Mouse (Mus musculus): Measurements from ENCODE around the gene Ndufa13. TPM values are rescaled to one million over a fixed set of nuclear protein-coding genes. Genes with fewer than 3 reads are reported as not detected.

Ndufa13 gene
- total RNA-seq, 1 experiment: 146 TPM

- H3K4me1 ChIP-seq (ENCODE audit: control insufficient read depth in 2 of 2, insufficient read depth in 2 of 2, low read length in 2 of 2, poor library complexity in 1 of 2): peaks cover 26 to 42% of the 10 kb centered on the region in 2 experiments
Measured at GRCm38 (mm10) chr8:69935431-69935830, 33.1 kb upstream of the Ndufa13 start.

GRCm38 (mm10) chr8:69934582-69934981 lies 32.2 kb upstream of the Ndufa13 start:
- no peak overlapping the region for H3K4me3 ChIP-seq (ENCODE audit: insufficient read depth in 1 of 2, low read depth in 1 of 2, low read length in 2 of 2, poor library complexity in 1 of 2, severe bottlenecking in 1 of 2)
- 0 out of 2 replicates have a peak overlapping the region, but pooled peaks have one; percentile 17 for H3K9ac ChIP-seq (ENCODE audit: insufficient read depth, low read depth, low read length, poor library complexity, severe bottlenecking)
- no peaks in the 10 kb centered on the region for H3K9me3 ChIP-seq (ENCODE audit: control insufficient read depth, insufficient read depth, low read depth, low read length)
- peak overlapping the region; percentile 83 for H3K27ac ChIP-seq (ENCODE audit: insufficient read depth, low read depth, low read length, poor library complexity, severe bottlenecking)
- no peak for DNase-seq (ENCODE audit: low read depth, low spot score)
- in situ Hi-C loops (cut with MboI; ENCODE audit: low sequenced_read_pairs in 2 of 2, unreplicated experiment in 2 of 2): no loop called here
- peaks cover 24 to 34% of the 10 kb centered on the region in 2 experiments for H3K4me1 ChIP-seq (ENCODE audit: control insufficient read depth in 2 of 2, insufficient read depth in 2 of 2, low read length in 2 of 2, poor library complexity in 1 of 2)
- H3K36me3 ChIP-seq (ENCODE audit: control insufficient read depth, insufficient read depth, low read length, poor library complexity, severe bottlenecking): peaks cover 24% of the 10 kb centered on the region
- TF ChIP-seq CHD2 (IDR thresholded peaks at IDR 0.05; ENCODE audit: low read depth, low read length) (no peak), ZNF384 (IDR thresholded peaks at IDR 0.05; ENCODE audit: low read depth, low read length) (no peak), HCFC1 (IDR thresholded peaks at IDR 0.05; ENCODE audit: borderline replicate concordance, insufficient read depth, low read length) (no peak), ZC3H11A (IDR thresholded peaks at IDR 0.05; ENCODE audit: borderline replicate concordance, low read depth, low read length) (no peak), MAFK (IDR thresholded peaks at IDR 0.05; ENCODE audit: insufficient read depth, low read depth, low read length) (no peak)

More at GRCm38 (mm10) chr8:69935431-69935830, 33.1 kb upstream of the Ndufa13 start:
- Histone ChIP-seq H3K36me3 (ENCODE audit: control insufficient read depth, insufficient read depth, low read length, poor library complexity, severe bottlenecking) (peaks cover 24% of the 10 kb centered on the region), H3K9me3 (ENCODE audit: control insufficient read depth, insufficient read depth, low read depth, low read length) (no peaks in the 10 kb centered on the region), H3K4me3 (ENCODE audit: insufficient read depth in 1 of 2, low read depth in 1 of 2, low read length in 2 of 2, poor library complexity in 1 of 2, severe bottlenecking in 1 of 2) (peak overlapping the region; percentile 0 to 24; a peak in 2 of 4 replicates), H3K9ac (ENCODE audit: insufficient read depth, low read depth, low read length, poor library complexity, severe bottlenecking) (peak overlapping the region; percentile 67), H3K27ac (ENCODE audit: insufficient read depth, low read depth, low read length, poor library complexity, severe bottlenecking) (peak overlapping the region; percentile 83)
- no peak for DNase-seq (ENCODE audit: low read depth, low spot score)
- in situ Hi-C loops (cut with MboI; ENCODE audit: low sequenced_read_pairs in 2 of 2, unreplicated experiment in 2 of 2): no loop called here
- no peak for TF ChIP-seq ZNF384 (IDR thresholded peaks at IDR 0.05; ENCODE audit: low read depth, low read length)

- Histone ChIP-seq H3K9ac (ENCODE audit: insufficient read depth, low read depth, low read length, poor library complexity, severe bottlenecking) (no peak overlapping the region), H3K4me1 (ENCODE audit: control insufficient read depth in 2 of 2, insufficient read depth in 2 of 2, low read length in 2 of 2, poor library complexity in 1 of 2) (peaks cover 21 to 30% of the 10 kb centered on the region in 2 experiments), H3K27ac (ENCODE audit: insufficient read depth, low read depth, low read length, poor library complexity, severe bottlenecking) (no peak overlapping the region), H3K36me3 (ENCODE audit: control insufficient read depth, insufficient read depth, low read length, poor library complexity, severe bottlenecking) (peaks cover 24% of the 10 kb centered on the region), H3K4me3 (ENCODE audit: insufficient read depth in 1 of 2, low read depth in 1 of 2, low read length in 2 of 2, poor library complexity in 1 of 2, severe bottlenecking in 1 of 2) (no peak overlapping the region), H3K9me3 (ENCODE audit: control insufficient read depth, insufficient read depth, low read depth, low read length) (no peaks in the 10 kb centered on the region)
- in situ Hi-C loops (cut with MboI; ENCODE audit: low sequenced_read_pairs in 2 of 2, unreplicated experiment in 2 of 2): no loop called here
- DNase-seq (ENCODE audit: low read depth, low spot score): no peak
- TF ChIP-seq ZNF384 (IDR thresholded peaks at IDR 0.05; ENCODE audit: low read depth, low read length) (no peak), MAFK (IDR thresholded peaks at IDR 0.05; ENCODE audit: insufficient read depth, low read depth, low read length) (no peak), CHD2 (IDR thresholded peaks at IDR 0.05; ENCODE audit: low read depth, low read length) (no peak), HCFC1 (IDR thresholded peaks at IDR 0.05; ENCODE audit: borderline replicate concordance, insufficient read depth, low read length) (no peak), ZC3H11A (IDR thresholded peaks at IDR 0.05; ENCODE audit: borderline replicate concordance, low read depth, low read length) (no peak)
Measured at GRCm38 (mm10) chr8:69933811-69934210, 31.5 kb upstream of the Ndufa13 start.

GRCm38 (mm10) chr8:69926901-69927300 lies 24.5 kb upstream of the Ndufa13 start:
- H3K36me3 ChIP-seq (ENCODE audit: control insufficient read depth, insufficient read depth, low read length, poor library complexity, severe bottlenecking): peaks cover 27% of the 10 kb centered on the region
- H3K4me3 ChIP-seq (ENCODE audit: insufficient read depth in 1 of 2, low read depth in 1 of 2, low read length in 2 of 2, poor library complexity in 1 of 2, severe bottlenecking in 1 of 2): no peak overlapping the region
- in situ Hi-C loops (cut with MboI; ENCODE audit: low sequenced_read_pairs in 2 of 2, unreplicated experiment in 2 of 2): no loop called here
- no peaks in the 10 kb centered on the region for H3K9me3 ChIP-seq (ENCODE audit: control insufficient read depth, insufficient read depth, low read depth, low read length)
- H3K27ac ChIP-seq (ENCODE audit: insufficient read depth, low read depth, low read length, poor library complexity, severe bottlenecking): no peak overlapping the region
- H3K9ac ChIP-seq (ENCODE audit: insufficient read depth, low read depth, low read length, poor library complexity, severe bottlenecking): no peak overlapping the region
- TF ChIP-seq MAFK (IDR thresholded peaks at IDR 0.05; ENCODE audit: insufficient read depth, low read depth, low read length): no peak
- no peak for TF ChIP-seq ZC3H11A (IDR thresholded peaks at IDR 0.05; ENCODE audit: borderline replicate concordance, low read depth, low read length)
- TF ChIP-seq ZNF384 (IDR thresholded peaks at IDR 0.05; ENCODE audit: low read depth, low read length): no peak
- no peak for TF ChIP-seq CHD2 (IDR thresholded peaks at IDR 0.05; ENCODE audit: low read depth, low read length)
- no peak for TF ChIP-seq HCFC1 (IDR thresholded peaks at IDR 0.05; ENCODE audit: borderline replicate concordance, insufficient read depth, low read length)
- no peak for DNase-seq (ENCODE audit: low read depth, low spot score)
- peaks cover 0 to 6% of the 10 kb centered on the region in 2 experiments; a peak in 1 of 4 replicates for H3K4me1 ChIP-seq (ENCODE audit: control insufficient read depth in 2 of 2, insufficient read depth in 2 of 2, low read length in 2 of 2, poor library complexity in 1 of 2)

- in situ Hi-C loops (cut with MboI; ENCODE audit: low sequenced_read_pairs in 2 of 2, unreplicated experiment in 2 of 2): no loop called here
- Histone ChIP-seq H3K4me1 (ENCODE audit: control insufficient read depth in 2 of 2, insufficient read depth in 2 of 2, low read length in 2 of 2, poor library complexity in 1 of 2) (peaks cover 3 to 22% of the 10 kb centered on the region in 2 experiments; a peak in 3 of 4 replicates), H3K9ac (ENCODE audit: insufficient read depth, low read depth, low read length, poor library complexity, severe bottlenecking) (no peak overlapping the region), H3K27ac (ENCODE audit: insufficient read depth, low read depth, low read length, poor library complexity, severe bottlenecking) (no peak overlapping the region), H3K9me3 (ENCODE audit: control insufficient read depth, insufficient read depth, low read depth, low read length) (no peaks in the 10 kb centered on the region), H3K4me3 (ENCODE audit: insufficient read depth in 1 of 2, low read depth in 1 of 2, low read length in 2 of 2, poor library complexity in 1 of 2, severe bottlenecking in 1 of 2) (no peak overlapping the region), H3K36me3 (ENCODE audit: control insufficient read depth, insufficient read depth, low read length, poor library complexity, severe bottlenecking) (peaks cover 25% of the 10 kb centered on the region)
- DNase-seq (ENCODE audit: low read depth, low spot score): no peak
- TF ChIP-seq ZNF384 (IDR thresholded peaks at IDR 0.05; ENCODE audit: low read depth, low read length): no peak
- TF ChIP-seq ZC3H11A (IDR thresholded peaks at IDR 0.05; ENCODE audit: borderline replicate concordance, low read depth, low read length): no peak
- TF ChIP-seq MAFK (IDR thresholded peaks at IDR 0.05; ENCODE audit: insufficient read depth, low read depth, low read length): no peak
Measured at GRCm38 (mm10) chr8:69923986-69924385, 21.6 kb upstream of the Ndufa13 start.
